Mouse (Mus musculus) ovary, postnatal 36 days (tissue): ENCODE results near the gene Rhbdl1.

Source experiments
- DNase-seq: peaks from one replicate; pipeline ENCODE4 v3.0.0; 2022; ENCODE audit warnings: low spot score, mixed read lengths

Gene Rhbdl1

DNA sequence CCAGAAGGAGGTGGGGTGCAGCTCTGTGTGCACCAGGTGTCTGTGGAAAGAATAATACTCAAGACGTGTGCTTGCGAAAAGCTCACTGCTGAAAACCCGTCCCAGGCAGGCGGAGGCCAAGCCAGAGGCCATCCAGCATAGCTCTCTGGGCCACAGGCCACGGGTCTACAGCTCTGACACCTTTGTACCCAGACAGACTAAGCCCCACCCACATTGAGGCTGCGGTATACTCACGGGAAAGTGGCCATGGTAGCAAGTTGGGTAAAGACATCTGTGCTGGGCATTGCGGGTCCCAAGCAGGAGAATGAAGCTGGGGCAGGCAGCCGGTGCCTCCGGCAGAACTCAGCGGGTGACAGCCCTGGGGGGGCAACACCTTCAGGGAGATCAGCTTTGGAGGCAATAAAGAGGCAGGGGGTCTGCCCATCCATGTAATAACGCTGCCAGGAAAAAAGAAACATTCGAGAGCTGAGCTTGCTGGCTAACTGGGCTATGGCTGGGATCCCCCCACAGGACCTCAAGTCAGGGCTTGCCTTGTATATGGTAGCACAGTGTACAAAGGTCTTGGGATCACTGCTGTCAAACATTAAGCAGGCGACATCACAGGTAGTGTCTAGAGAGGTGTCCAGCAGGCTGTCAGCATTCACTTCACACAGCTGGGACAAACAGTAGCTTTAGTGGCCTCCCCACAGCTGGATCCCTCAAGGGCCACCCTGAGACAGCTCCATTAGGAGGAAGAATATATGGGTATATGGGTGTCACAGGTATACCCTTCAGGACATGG is 2.5 kb upstream of the Rhbdl1 start:
- DNase-seq = no peak

DNA sequence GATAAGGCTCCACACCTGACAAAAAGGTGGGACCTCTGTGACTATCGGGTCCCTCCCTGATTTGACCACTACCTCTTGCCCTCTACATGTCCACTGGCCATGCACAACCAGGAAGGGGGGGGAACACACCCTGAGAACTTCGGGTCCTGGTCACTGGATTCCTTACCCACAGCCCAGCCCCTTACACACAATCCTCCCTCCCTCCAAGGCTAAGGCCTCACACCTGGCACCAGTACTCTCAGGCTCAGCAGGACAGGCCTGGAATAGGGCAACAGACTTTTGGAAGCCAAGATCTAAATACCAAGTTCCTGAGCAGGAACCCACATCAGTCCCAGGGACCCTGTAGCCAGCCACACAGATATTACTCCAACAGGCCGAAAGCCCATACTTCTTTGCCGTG is 1.8 kb upstream of the Rhbdl1 start:
- no peak for DNase-seq

DNA sequence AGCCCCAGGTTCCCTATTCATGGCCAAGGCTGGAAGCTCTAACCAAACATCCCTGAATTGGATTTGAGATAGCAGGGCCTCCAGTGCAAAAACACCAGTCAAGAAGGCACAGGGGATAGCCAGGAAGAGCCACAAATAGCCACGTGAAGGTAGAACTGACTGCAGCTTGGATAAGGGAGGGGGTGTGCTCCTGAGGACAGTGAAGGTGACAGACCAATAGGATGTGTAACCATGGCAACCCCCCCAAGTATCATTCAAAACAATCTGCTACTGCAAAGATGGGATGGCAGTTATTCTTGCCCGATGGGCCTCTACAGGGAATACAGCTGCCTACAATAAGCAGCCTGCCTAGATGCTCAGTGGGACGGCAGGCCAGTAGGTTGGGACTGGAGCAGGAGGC is 438 bp upstream of the Rhbdl1 start:
- DNase-seq = no peak

DNA sequence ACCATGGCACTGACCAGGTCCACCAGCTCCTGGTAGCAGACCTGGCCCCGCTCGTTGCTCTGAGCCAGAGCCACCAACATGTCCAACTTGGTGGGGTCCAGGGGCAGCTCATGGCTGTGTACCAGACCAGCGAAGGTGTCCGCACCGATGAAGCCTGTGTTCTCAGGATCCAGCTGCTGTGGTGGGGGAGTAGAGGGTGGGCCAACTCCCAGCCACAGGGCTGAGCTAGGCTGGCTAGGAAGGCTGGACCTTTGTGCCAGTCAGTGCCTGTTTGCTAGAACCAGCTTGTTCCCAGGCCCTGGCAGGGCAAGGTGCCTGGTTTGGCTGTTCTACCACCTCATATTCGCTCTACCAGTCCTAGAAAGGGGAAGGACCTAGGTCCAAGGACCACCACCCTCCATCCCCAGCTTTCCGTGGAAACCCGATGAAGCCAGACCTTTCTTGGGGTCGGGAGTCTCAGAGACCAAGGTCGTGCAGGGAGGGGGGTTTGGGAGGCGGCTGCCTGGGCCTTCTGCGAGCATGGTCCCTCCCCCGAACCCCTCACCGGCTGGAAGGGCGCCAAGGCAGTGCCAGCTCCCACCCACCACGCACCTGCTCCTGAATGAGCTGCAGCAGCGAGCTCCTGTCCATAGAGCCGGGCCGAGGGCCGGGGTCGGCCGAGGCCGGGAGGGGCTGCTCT is 559 bp downstream of the Rhbdl1 start:
- peak; percentile 46 for DNase-seq

DNA sequence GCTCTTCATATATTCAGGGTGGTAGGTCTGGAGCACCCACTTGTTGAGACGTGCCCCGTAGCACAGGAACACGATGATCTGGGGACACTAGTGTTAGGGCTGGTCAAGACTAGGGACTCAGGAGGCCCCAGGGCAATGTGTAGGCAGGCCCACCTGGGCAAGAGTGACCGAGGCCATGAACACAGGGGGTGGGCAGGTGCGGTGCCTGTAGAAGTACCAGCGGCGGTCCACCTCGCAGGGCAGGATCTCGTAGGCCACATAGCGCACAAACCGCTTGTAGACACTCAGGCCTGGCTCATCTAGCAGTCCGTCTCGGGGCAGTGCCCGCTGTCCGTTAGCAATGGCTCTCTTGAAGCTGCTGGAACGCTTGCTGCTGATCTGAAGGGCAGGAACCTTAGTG is 1.3 kb downstream of the Rhbdl1 start:
- no peak for DNase-seq

DNA sequence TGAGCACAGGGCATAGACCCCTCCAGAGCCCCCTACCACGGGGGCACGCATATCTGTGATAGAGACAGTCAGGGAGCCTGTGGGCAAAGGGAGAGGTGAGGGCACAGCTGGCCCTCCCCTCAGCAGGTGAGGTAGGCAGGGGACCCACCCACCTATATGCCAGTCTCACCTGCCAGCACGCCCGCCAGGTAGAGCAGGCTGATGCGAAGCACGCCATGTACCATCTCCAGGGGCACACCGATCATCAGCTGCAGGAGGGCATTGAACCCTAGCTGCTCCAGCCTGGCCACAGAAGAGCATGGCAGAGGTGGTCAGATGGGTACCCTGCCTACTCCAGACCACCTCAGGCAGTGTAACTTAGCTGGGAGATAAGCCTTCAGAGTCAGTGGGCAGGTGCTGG is 1.8 kb downstream of the Rhbdl1 start:
- no peak for DNase-seq

DNA sequence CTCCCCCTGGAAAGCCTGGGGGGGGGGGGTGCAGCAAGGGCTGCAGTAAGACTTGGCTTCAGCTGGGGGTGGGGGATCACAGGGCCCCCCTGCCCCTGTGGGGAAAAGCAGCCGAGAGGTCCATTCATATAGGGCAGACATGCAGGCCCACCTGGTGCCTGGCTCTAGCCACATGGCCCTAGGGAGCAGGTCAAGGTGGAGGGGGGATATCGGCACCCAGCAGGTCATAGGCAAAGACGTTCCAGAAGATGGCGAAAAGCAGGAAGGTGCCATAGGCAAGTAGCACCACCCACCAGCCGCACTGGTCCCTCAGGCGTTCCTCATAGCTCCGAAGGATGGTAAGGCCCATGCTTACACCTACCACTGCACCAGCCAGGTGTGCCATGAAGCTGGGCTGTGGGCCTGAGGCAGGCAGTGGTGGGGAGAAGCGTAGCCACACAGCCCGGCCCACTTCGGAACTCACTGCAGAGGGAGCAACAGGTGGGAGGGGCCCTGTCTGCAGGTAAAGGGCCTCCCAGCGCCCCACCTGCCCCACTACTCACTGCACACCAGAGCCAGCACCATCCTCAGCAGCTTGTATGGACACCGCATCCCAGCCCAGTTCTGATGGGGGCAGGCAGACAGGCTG is 2.4 kb downstream of the Rhbdl1 start:
- DNase-seq = no peak

DNA sequence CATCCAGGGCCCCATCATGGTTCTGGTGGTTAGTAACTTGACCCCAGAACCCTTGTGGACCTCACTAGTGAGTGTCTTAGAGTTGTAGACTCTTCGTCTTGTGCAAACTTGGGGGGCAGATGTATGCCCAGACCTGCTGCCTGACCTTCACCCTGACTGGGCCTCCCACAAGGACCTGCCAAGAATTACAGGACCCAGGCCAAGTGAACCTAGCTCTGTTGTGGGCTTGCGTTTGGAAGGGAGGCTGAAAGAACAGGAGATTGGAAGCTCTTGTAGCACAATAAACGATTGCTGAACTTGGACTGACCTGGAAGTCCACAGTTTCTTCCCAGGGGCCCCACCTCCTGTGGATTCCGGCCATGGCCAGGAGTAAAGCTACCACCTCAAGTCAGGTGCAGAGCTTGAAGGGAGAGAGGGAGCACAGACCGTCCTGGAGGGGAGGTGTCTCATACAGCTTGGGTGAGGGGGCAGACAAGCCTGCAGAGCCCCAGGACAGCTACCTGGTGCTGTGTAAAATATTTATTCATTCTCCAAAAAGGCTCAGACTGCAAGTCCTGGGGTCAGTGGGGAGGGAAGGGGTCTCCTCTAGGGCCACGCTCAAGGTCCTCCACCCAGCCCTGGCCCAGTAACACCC is 3.0 kb downstream of the Rhbdl1 start:
- no peak for DNase-seq

DNA sequence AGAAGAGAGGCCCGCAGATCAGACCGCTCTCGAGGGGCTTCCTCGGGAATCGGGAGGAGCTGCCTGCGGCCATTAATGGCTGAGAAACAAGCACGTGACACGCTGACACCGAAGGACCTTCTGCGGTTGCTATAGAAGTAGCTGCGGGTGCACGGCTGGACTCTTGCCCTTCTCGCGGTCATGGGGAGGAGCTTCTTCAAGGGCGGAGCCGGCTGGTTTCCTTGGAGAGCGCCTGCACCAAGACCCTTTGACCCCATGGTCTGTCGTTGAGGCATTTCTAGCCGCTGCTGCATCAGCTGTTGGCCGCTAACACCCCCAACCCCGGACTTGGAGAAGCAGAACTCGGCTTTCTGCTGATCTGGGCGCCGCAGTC is 3.8 kb downstream of the Rhbdl1 start, which contains the start of gene Stub1:
Stub1 (minus strand) TSS at position 114 of the 373 bp plus-strand sequence.
- DNase-seq = peak; percentile 89

DNA sequence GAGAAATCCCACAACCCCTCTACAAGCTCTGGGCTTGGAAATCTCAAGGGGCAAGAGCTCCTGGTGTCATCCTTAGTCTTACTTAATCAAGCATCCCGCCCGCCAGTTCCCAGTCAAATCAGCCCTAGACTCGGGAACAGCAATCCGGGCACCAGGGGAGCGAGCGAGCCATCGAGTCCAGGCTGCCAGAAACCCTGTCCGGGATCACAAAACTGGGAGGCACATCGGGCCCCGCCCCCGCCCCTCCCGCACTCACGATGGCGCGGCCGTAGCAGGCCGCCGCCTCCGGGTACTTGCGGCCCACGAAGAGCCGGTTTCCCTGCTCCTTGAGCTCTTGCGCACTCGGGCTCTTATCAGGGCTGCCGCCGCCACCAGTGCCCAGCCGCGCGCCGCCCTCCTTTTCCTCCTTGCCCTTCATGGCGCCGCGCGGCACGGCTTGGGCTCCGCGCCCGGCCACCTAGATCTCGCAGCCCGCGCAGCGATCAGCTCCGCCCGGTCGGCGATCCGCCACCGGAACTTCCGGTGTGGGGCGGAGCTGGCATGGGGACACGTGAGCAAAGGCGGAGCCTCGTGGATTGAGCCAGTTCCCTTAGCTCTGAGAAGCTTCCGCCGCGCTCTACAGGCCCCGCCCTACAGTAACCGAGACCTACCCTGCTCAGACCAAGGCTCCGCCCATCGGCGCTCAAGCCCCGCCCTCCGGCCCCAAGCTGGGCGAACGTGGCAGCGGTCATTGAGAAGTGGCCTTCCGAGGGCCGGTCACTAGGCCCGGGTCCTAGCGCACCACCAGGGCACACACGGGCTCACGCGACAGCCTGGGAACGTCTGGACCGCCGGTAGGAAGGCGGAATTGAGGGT is 4.4 kb downstream of the Rhbdl1 start:
- peak; percentile 99 for DNase-seq

DNA sequence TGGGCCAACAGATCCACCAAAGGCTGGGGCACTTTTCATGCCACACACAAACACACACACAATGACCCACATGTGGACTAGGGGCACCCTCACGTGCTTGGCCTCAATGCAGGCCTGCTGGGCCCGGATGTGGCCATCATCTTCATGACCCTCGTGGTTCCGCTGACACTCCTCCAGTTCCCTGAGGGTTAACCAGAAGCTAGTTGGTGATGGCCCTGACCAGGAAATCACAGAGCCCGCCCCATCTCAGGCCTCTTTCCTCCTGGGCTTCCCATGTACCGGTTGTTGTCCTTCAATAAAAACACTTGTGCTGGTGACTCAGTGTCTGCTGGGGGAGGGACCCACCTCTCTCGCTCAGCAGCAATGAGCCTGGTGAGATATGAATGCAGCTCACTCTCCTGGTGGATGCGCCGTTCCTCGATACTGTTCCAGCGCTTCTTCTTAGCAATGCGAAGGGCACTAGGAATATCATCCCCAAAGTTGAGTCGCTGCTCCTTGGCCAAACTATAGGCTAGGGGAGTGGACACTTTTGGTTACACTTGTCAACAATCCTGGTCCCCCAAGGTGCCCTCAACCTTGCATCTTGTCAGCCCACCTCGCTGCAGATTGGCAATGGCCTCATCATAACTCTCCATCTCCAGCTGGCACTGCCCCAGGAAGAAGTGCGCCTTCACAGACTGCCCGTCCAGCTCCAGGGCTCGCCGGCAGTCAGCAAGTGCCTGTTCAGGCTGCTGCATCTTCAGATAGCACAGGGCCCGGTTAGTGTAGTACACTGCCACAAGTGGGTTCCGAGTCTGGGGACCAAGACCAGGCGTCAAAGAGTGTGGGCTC is 5.4 kb downstream of the Rhbdl1 start:
- DNase-seq = peak; percentile 48

DNA sequence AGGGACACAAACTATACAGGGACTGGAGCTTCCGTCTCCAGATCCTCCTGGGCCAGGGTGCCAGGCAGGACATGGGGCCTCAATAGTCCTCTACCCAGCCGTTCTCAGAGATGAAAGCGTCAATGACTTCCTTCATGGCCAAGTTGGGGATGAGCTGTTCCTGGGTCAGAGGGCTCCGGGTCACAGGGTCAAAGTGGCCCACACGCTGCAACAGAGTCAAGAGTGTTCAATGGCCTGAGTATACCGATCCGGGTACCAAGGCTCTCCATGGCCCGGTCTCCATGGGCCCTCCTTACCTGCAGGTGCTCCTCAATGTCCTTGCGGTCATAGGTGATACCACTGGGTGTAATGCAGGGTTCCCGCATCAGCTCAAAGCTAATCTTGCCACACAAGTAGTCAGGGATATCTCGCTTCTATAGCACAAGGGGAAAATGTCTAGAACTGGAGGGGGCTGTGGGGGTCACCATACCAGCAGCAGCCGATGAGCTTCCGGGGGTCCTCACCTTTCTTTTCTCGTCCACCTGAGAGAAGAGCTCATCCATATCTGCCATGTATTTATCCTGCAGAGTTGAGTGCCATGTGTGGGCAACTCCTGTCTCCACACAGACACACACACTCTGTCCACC is 6.2 kb downstream of the Rhbdl1 start:
- DNase-seq = no peak

DNA sequence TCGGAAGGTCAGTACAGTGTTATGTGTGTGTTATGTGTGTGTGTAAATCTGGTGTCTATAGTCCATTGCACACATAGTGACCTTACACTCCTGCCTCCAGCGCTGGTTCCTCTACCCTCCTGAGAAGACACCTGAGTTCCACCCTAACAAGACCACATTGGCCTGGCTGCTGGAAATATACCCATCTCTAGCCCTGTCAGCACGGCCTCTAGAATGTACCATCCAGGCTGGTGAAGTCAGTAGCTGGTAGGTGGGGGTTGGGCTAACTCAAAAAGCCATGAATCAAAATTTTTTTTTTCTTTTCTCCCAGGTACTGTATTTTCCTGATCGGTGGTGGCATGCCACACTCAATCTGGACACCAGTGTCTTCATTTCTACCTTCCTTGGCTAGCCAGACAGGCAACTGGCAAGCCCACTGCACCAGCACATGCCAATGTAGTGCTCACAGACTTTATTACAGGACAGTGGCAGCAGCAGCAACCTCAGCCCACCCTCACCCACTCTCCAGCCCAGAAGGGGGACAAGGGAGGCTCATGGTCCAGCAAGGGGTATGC is 6.8 kb downstream of the Rhbdl1 start:
- no peak for DNase-seq

DNA sequence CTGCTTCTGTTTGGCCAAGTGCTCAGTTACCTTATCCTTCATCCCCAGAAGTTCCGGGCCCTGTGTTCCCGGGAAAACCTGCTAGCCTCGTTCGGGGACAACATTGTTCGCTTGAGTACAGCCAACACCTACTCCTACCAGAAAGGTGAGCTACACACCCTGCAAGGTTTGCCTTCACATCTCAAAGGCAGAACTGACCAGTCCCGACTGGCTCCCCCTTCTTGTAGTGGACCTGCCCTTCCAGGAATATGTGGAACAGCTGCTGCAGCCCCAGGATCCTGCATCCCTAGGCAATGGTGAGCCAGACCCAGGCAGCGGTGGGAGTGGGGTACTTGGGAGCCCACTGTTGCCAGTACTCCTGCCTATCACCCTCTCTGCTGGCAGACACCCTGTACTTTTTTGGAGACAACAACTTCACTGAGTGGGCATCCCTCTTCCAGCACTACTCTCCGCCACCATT is 7.5 kb downstream of the Rhbdl1 start:
- no peak for DNase-seq

DNA sequence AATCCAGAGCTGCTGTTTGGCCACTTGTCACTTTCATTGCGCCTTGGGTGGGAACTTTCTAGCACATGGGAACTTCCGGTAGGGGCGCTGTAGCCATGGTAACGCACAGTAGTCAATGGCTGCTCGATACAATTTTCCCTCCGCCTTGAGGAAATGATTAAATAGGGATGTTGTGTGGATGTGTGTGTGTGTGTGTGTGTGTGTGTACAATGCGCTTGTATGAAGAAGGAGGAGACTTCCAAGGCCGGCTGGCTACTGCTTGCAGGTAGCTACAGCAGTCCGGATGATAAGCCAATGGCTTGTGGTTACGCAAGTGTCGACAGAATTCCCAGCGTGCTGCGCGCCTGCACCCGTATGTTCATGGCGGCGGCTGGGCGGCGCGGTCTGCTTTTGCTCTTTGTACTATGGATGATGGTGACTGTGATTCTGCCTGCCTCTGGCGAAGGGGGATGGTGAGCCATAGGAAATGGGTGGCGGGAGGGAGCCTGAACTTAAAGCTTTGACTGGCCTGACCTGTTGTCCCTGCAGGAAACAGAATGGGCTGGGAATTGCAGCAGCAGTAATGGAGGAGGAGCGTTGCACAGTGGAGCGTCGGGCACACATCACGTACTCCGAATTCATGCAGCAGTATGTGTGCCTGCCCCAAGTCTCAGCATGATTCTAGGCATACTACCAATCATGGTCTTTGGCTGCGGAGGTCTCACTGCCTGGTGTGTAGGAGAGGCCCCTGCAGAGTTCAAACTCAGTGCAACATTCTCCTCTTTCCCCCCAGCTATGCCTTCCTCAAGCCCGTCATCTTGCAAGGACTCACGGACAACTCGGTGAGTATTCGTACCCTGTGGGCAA is 8.2 kb downstream of the Rhbdl1 start, which contains the start of gene Jmjd8:
Jmjd8 (plus strand) TSS at position 156 of the 846 bp plus-strand sequence.
- peak; percentile 76 for DNase-seq

DNA sequence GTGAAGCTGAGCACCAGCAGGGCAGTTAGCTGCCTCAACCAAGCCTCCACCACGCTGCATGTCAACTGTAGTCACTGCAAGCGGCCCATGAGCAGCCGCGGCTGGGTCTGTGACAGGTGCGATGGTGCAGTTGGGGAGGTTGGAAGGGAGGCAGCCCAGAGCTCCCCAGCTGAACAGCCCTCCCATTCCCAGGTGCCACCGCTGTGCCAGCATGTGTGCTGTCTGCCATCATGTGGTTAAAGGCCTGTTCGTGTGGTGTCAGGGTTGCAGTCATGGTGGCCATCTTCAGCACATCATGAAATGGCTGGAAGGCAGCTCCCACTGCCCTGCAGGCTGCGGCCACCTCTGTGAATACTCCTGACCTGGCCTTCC is 8.9 kb downstream of the Rhbdl1 start:
- DNase-seq = no peak

DNA sequence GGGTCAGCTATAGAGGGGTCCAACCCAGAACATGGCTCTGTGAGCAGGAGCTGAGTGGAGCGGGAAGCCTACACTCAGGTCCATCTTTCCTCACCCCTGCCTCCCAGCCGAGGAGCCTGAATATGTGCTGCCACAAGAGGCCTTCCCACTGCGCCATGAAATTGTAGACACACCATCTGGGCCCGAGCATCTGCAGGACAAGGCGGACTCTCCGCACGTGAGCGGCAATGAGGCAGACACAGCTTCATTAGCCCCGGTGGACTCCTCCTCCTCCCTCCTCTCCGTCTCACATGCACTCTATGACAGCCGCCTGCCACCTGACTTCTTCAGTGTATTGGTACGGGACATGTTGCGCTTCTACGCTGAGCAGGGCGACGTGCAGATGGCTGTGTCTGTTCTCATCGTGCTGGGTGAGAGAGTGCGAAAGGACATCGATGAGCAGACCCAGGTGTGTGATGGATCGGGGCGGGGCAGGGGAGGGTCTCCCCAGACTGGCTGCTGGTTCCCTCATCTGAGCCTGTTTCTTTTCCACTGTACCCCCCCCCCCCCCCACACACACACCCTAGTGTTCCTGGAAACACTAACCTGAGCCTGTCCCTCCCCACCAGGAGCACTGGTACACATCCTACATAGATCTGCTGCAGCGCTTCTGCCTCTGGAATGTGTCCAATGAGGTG is 9.4 kb downstream of the Rhbdl1 start:
- DNase-seq = no peak

DNA sequence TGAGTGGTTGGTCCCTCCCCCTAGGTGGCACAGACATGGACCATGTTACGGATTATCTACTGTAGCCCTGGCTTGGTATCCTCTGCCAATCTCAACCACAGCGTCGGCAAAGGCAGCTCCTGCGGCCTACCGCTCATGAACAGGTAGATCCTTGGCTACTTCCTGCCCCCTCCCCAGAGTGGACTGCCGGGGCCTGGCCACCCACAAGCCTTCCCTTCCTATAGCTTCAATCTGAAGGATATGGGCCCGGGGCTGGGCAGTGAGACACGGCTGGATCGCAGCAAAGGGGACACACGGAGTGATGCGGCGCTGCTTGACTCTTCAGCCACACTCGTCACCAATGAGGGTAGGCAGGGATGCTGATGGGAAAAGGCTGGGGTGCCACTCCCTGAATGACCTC is 10.1 kb downstream of the Rhbdl1 start:
- DNase-seq = no peak
